Mouse (Mus musculus): ENCODE results near the gene Lsm3.

Lsm3 gene

GRCm38 (mm10) chr6:91509326-91509725, 6.4 kb upstream of the Lsm3 start:
- DNase-seq (ENCODE audit: low read depth, low spot score), result peak; percentile 71

DNA sequence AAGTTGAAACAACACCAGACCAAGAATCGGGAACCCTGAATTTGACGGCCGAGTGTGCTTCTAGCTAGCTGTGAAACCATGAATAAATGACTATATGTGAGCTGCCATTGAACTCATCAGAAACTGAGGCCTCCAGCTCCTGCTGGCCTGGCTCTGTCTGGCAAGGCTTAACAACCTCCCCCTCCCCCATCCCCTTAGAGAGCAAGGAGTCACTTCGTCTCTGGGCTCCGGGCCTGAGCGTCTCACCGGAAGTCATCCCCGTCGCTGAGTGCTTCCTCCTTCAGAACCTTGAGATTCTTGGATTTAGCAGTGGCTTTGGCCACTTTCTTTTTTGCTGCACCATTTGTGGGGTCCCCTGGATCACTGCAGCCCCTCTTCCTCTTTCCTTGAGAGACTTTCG, 5.5 kb upstream of the Lsm3 start:
- DNase-seq (ENCODE audit: low read depth, low spot score), result no peak

- DNase-seq (ENCODE audit: low read depth, low spot score), result no peak
Observed at GRCm38 (mm10) chr6:91514135-91514534, 1.6 kb upstream of the Lsm3 start.

DNA sequence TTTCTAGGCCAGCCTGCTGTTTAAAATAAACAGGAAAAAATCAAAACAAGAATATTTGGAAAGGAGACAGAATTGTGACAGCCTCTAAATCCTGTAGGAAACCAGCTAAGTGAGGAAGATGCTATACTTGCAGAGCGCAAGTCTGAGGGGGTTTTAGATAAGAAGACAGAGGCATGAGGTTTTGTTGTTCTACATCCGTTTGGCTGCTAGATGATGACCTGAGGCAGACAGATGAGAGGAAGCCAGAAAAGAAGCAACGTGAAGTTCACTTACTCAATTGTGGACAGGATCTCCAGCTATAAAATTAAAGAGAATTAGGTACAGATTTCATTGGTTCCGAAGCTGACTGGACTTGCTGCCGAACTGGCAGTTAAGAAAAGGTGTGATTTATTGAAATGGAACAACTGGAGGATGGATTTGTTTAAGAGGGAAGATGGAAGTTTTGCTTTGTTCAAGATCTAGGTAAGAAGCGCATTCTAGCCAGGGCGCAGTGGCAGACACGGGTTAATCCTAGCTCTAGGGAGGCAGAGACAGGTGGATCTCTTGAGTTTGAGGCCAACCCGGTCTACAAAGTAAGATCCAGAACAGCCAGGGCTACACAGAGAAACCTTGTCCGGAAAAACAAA, 878 bp upstream of the Lsm3 start:
- DNase-seq (ENCODE audit: low read depth, low spot score), result peak; percentile 63

DNA sequence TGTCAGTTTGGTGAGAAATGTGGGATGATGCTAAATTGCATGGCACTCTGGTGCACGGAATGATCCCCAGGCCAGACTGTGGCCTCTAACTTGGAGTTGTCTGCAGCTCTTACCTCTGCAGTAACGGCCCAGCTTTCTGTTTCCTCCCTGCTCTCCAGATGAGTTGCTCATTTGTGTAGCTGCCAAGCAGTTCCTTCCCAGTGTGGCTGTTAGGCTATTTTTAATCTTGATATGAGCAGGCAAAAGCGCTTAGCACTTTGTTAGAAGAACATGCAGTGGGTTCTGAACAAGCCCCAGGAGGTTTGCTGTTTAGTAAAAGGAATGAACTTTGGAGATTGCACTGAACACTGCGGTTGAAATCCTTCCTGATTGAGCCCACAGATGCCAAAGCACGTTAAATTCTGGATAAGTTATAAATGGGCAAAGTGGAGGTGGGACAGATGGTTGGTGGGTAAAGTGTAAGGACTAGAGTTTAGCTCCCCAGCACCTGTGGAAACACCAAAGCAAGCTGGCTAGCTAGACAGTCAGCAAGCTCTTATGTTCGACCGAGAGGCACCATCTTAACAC, 2.8 kb downstream of the Lsm3 start:
- DNase-seq (ENCODE audit: low read depth, low spot score), result no peak

DNA sequence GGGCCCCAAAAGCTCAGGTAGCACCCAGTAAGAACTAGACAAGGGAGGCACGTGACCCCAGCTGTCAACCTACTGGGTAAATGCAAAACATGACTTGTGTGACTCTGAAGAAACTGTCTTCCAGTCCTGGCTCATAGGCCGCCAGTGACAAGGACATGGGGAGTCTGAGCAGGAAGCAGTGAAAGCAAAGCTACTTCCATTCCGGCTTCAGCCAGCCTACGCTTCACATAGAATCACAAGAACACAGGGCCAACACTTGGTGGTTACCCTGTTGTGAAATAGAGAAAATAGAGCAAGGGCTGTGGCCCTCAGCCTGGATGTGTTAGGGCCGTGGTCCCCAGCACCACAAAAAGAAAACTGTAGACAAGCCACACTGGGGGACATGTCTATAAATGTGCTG, 7.1 kb downstream of the Lsm3 start:
- no peak for DNase-seq (ENCODE audit: low read depth, low spot score)

DNA sequence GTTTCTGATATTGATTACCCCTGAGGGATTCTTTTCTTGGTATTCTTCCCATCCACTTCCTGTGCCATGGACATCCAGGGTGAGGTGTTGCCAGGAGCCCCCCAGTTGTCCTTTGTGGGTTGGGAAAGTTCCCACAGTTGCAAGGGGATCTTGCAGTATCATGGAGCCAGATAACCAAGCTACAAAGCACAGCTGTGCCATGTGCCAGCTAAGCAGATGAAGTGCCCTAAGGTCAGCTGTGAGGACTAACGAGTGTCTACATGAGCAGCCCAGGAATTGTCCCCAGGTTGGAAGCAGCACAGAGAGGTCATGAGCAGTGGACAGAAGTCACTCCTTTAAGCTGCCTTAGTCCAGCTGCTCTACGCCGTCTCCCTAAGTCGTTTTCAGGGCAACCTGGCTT, 9.8 kb downstream of the Lsm3 start:
- no peak for DNase-seq (ENCODE audit: low read depth, low spot score)

GRCm38 (mm10) chr6:91527227-91527860, 11.6 kb downstream of the Lsm3 start:
- peak; percentile 48 for DNase-seq (ENCODE audit: low read depth, low spot score)

GRCm38 (mm10) chr6:91528265-91528664, 12.5 kb downstream of the Lsm3 start:
- DNase-seq (ENCODE audit: low read depth, low spot score), result no peak

DNA sequence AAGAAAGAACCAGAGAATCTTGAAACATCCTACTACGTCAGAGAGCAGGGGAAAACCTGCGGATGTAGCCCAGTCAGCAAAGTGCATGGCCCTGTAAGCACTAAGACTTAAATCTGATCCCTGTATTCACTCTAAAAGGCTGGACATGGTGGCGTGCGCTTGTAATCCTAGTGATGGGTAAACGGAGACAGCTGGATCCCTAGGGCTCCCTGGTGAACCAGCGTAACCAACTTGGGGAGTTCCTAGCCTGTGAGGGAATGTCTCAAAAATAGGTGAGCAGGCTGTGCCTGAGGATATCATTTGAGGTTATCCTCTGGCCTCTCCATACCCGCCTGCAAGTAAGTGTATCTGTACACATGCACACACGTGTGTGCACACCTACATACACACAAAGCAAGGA, 14.9 kb downstream of the Lsm3 start:
- DNase-seq (ENCODE audit: low read depth, low spot score), result no peak

DNA sequence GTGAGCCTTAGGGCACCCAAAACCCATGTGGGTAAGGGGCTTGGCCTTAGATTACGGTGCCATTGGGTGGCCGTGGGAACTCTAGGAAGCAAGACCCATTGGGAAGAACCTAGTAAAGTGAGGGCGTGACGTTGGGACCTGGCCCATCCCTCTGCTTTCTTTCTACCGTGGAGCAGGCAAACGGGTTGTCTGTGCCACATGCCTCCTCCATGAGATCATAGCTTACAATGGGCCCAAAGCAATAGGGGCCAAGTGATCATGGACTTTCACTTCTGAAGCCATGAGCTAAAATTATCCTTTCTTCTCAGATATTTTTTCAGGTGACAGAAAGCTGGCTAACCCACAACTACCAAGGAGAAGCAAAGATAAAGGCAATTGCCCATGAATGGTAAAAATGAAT, 15.5 kb downstream of the Lsm3 start:
- DNase-seq (ENCODE audit: low read depth, low spot score), result no peak

- DNase-seq (ENCODE audit: low read depth, low spot score), result no peak
Observed at GRCm38 (mm10) chr6:91532661-91533060, 16.9 kb downstream of the Lsm3 start.

DNA sequence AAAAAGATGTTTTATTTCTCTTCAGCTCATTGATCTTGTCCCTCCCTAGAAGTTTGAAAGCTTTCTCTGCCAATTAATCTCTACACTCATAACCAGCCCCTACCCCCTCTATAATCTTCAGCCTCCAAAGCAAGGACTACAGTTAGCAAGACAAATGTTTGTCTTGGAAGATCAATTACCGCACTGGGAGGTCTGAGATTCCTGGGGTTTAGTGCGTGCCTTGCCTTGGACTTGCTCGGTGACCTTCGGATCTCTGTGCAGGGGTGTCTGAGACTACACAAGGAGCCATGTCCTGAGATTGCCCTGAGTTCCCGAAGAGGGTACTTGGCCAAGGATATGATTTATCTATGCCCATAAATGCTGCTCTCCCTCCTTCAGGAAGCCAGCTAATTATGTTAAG, 17.6 kb downstream of the Lsm3 start:
- DNase-seq (ENCODE audit: low read depth, low spot score), result no peak

- DNase-seq (ENCODE audit: low read depth, low spot score), result no peak
Observed at GRCm38 (mm10) chr6:91533771-91534170, 18.0 kb downstream of the Lsm3 start.

- DNase-seq (ENCODE audit: low read depth, low spot score), result no peak
Observed at GRCm38 (mm10) chr6:91534268-91534667, 18.5 kb downstream of the Lsm3 start.

GRCm38 (mm10) chr6:91535231-91535630, 19.5 kb downstream of the Lsm3 start:
- DNase-seq (ENCODE audit: low read depth, low spot score), result no peak

- no peak for DNase-seq (ENCODE audit: low read depth, low spot score)
Observed at GRCm38 (mm10) chr6:91536047-91536765, 20.5 kb downstream of the Lsm3 start.

DNA sequence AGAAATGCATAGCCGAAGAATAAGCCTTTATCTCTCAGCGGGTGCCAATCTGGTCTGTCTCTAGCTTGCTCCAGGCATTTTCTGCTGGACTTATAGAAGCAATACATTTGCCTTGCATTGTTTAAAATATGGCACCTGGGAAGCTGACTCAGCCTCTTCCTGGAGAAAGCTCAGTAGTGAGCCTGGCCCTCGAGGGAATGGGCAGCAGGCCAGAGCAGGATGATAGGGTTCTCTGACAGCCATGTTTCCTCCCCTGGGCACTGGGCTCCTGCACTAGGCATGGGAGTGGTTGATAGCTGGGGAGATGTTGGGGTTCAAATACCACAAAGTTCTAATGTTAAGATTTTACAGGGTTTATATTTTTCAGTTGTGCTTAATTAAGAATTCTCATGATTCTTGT, 25.5 kb downstream of the Lsm3 start:
- no peak for DNase-seq (ENCODE audit: low read depth, low spot score)

DNA sequence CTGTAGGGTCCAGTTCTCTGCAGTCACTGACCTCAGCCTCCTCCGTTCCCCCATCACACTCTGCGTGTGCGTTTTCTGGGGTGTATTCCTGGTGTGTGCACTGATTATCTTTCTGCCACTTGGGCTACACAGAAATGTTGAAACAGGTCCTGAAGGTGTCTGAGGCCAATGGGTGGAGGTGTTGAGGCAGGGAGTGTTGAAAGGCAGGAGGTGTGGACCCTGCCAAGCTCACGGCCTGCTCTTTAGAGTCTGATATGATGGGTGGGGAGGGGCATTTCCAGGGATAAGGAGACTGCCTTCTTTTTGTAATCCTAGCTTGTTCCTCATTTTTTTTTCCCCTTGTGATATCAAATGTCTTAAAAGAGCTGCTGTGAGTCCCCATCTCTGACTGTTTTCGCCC, 27.3 kb downstream of the Lsm3 start:
- no peak for DNase-seq (ENCODE audit: low read depth, low spot score)

DNA sequence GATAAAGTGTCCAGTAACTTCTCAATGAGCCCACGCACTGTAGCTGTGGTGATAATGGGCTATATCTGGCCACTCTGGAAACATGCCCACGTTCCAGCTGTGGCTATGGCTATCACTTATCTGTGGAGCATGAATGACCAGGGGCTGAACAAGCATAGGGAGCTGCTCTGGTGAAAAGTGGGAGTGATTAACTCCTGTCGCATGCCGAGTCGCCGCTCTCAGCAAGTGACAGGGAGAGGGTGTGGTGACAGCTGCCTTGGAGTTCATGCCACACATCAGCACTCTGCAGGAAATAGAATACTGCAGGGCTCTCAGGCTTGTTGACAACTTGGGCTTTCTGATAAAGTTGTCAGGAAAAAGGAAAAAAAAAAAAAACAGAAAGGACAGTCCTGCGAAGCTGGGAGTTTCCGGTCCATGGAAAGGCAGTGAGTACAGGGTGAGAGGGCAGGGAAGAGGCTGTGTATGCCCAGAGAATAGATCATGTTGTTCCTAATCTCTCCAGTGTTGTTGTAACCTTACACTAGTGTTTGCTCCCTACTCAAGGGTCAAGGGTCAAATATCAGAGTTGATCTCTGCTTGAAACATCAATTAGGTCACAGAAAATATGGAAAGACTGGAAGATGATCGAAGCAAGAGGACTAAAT, 30.6 kb downstream of the Lsm3 start:
- DNase-seq (ENCODE audit: low read depth, low spot score), result no peak

- no peak for DNase-seq (ENCODE audit: low read depth, low spot score)
Observed at GRCm38 (mm10) chr6:91547313-91547712, 31.6 kb downstream of the Lsm3 start.

DNA sequence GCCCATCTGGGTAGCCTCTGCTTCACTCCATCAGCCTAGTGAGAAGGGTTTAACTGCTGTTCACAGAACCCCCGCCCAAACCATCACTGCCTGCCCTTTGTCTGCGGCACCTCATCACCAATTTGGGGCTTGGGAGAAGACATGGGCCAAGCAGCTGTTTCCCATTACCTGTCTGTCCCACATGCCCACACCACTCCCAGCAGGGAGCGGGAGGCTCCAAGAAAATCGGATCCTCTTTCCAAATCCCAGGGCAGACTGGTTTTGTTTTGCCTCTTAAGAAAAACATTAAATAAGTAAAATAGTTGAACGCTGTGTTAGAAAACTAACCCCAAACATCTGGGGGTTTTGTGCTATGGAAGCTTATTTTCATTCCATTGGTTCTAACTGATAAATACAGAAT, 33.9 kb downstream of the Lsm3 start:
- DNase-seq (ENCODE audit: low read depth, low spot score), result no peak
